Mouse (Mus musculus): ENCODE data around the gene Ercc8.

Gene Ercc8

DNA sequence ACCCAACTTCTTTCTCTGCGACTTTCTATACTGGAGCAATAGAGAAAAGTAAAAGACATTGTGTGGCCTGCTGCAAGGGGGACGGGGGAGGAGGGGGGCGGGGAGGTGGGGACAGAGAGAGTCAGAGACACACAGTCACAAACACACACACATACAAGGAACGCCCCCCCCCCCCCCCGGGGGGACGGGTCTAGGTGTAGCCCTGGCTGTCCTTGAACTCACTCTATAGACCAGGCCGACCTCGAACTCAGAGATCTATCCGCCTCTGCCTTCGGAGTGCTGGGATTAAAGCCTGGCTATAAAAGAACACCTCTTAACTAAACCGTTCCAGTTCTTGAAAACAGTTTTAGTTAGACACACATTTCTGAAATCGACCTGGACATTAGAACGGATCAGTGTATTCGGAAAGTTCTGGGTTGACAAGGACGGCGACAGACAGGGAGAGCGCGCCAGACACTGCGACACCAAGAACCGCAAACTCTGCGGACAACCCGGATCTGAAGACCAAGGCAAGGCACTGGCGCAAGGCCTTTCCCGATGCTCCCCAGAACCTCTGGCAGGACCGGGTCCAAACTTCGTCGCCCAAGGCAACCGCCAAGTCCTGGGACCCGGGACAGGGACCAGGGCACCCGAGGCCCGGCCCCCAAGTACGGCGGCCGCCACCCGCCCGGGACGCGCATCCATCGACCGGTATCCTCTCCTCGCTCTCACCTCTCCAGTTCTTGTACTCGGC lies 633 bp upstream of the Ercc8 start:
- DNase-seq (ENCODE audit: low spot score in 2 of 2), result no peak

DNA sequence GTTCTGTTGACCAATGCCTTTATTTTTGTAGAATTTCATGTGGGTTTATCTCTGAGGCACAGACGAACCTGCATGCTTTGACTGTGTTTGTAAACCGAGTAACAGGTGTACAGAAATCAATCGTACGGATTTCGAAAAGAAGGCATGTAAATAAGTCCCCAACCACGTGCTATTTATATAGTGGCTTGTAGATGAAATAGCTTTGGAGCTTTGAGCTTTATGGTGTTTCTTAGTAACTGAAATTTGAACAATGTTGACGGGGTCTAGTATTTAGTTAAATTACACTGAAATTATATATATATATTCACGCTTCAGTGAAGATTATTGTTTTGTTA lies 677 bp downstream of the Ercc8 start:
- DNase-seq (ENCODE audit: low spot score in 2 of 2), result no peak

DNA sequence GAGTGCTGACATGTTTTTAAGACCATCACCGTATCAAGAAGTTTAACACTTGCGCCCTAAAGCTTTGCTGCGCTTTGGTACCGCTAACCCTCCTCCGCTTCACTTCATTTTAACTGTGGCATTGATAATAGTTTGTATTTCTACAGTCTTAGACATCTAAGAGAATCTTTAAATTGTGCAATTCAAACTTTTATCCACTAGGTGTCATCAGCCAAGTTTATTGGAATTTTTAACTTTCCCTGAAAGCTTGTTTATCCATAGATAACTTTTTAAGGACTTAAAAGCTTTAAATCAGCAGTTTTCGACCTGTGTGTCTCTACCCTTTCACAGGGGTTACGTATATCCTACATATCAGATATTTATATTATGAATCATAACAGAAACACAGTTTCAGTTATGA lies 1.4 kb downstream of the Ercc8 start:
- no peak for DNase-seq (ENCODE audit: low spot score in 2 of 2)

DNA sequence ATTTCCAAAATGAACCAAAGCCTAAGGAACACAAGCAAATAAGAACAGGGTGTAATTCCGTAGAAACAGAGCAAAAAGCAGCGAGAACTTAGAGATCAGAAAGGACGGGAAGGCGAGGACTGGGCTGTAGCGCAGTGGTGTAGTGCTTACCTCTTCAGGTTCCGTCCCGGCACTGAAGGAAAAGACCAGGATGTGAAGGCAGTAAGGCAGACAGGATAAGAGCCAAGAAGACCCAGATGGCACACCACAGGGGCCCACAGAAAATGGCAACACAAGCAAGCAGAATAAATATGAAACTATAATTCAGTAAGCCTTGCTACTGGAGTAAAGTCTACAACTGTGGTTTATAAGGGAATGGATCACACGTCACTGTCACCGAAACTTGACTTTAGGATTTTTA lies 5.4 kb downstream of the Ercc8 start:
- no peak for DNase-seq (ENCODE audit: low spot score in 2 of 2)

DNA sequence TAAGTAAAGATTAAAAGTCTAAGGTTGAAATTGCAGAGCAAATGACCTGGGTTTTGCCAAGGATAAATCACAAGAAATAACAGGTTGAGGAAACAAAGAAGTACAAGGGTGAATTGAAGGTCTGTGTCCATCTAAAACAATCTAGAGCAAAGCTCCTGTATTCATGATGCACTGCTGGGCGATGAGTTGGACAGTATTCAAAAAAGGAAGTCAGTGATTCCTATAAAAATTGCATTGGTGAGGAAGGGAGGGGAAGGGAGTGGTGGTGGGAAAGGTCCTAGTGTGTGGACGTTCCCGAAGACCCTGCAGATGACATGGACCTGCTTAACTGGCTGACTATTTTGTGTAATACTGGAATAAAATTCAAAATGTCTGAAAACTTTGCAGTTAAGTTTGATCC lies 6.1 kb downstream of the Ercc8 start:
- DNase-seq (ENCODE audit: low spot score in 2 of 2), result no peak

DNA sequence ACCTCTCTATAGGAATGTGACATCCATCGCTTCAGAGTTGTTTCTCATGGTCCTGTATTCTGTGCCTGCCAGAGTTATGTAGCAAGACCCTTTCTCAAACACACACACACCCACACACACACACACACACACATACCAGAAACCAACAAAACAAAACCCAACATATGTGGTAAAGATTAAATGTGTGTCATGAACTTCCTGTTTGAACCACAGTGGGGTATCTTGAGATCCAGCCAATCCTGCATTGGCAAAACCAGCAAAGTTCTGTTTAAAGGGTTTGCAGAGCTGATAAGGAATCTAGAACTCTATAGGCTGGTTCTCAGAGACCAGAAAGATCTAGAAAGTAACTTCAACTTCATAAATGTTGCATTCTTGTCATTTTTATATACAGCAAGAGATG lies 11.5 kb downstream of the Ercc8 start:
- no peak for DNase-seq (ENCODE audit: low spot score in 2 of 2)

DNA sequence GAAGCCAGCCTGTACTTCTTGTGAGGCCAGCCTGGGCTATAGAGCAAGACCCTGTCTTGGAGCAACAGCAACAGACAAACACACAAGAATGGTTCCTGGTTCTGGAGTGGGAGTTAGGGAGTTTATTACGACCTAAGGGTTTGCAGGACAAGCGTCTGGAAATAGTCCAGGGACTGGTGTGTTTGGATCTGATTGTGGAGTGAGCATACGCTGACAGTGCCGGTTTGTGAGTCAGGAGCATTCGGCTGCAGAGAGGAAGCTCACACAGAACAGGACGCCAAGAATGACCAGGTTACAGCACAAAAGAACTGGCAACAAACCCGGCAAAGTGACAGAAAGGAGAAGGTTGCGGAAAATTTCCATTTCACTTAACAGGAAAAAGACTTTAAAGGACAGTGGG lies 12.0 kb downstream of the Ercc8 start:
- no peak for DNase-seq (ENCODE audit: low spot score in 2 of 2)

DNA sequence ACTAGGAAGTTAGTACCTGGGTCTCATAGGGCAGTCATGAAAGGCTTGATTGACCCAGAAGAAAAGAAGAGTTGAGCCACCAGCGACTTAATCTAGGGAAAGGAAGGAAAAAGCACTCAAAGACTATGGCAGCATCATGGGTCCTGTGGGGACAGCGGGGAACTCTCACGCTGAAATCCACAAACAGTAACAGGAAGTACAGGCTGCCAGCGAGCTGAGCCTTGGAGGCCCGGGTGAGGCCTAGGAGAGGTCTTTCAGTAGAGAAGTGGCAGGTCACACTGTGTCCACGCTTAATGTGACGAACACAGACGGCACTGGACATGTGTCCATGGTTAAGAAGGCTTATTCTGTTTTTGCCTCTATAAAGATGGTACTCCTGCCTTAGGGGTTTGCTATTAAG lies 21.1 kb downstream of the Ercc8 start:
- no peak for DNase-seq (ENCODE audit: low spot score in 2 of 2)

DNA sequence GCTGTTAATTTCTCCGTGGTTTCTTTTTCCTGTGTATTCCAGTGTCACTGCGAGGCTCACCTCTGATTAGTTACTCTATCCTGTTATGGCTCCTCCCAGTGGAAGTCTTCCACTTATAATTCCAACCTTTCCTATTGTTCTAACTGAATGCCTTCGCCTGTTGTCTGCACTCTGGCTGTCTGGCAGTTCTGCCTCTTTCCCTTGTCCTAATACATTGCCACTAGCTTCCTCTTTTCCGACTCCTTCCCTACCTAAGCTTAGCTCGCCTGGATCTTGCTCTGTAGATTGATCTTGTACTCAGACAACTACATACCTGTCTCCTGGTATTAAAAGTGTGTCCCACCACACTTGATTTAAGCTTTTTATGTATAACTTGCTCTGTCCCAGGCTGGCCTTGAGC lies 22.3 kb downstream of the Ercc8 start:
- DNase-seq (ENCODE audit: low spot score in 2 of 2), result no peak

DNA sequence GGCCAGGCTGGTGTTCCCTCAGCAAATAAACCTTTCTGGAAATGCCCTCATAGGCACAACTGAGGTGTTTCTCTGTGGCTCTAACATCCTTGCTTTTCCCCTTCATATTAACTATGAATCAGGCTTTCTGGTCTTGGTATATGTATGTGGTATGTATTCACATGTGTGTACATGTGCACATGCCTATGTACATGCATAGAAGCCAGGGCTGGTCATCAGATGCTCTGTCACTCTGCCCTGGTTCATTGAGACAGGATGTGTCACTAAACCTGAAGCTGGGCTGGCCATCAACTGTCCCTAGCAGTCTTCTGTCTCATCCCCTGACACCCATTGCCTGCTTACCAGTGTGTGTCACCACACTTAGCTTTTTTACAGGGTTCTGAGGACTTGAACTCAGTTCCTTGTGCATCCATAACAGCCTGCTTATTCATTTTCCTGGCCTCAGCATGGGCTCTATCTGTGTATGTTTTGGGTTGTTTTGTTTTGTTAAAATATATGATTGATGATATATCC lies 26.3 kb downstream of the Ercc8 start:
- DNase-seq (ENCODE audit: low spot score in 2 of 2), result no peak

DNA sequence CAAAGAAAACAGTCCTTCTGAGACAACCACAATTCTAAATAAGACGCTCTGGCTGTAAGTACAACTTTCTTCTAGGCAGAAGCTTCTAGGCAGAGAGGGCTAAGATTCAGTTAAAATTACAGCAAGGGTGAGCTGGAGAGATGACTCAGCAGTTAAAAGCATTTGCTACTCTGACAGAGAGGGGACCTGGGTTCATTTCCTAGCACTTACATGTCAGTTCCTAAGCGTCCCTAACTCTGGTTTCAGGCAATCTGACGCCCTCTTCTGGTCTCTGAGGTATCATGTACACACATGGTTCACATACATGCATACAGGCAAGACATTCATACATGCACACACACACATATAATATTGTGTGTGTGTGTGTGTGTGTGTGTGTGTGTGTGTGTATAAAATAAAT lies 27.0 kb downstream of the Ercc8 start:
- DNase-seq (ENCODE audit: low spot score in 2 of 2), result no peak

DNA sequence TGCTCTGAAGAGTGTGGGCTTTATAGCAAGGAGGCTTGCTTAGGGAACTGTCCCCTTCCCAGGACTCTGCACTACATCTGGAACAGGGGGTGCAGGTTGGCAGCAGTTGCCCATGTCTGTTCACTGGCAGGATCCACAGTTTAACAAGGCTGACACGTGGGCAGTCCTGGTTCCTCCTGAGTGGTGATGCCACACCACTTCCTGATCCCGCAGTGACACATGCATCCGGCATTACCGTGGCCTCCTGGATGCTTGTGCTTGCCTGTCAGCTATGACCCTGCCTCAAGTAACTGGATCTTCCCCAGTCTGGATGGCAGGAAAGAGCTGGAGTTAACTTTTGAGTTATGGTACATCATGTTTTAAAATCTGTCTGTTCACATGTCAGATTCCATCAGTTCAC lies 29.5 kb downstream of the Ercc8 start:
- no peak for DNase-seq (ENCODE audit: low spot score in 2 of 2)

DNA sequence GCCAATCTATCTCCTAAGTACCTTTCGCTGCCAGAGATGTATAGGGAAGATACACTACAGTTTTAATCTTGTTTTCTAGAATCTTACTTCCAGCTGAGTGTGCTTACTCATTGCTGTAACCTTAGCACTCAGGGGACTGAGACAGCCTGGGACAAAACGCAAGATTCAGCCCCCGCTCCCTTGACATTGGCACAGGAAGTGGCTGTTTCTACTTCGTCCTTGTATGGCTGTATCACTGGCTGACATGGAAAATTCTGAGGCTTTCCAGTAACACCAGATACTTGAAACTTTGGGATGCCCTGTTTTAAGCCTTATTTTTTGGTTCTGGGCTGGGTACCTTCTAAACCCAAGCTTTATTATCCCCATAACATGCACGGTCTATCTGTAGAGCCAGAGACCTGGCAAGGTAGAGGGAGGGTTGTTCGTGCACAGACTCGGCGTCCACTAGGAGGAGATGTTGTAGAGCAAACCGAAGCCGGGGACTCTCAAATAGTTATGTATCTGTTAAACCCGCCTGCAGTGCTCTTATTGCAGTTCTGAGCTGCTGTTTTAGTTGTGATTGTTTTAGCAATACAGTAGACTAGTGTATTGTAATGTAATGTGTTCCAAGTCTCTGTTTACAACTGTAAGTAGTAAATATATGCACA lies 32.7 kb downstream of the Ercc8 start:
- DNase-seq (ENCODE audit: low spot score in 2 of 2), result peak; percentile 17 to 52

DNA sequence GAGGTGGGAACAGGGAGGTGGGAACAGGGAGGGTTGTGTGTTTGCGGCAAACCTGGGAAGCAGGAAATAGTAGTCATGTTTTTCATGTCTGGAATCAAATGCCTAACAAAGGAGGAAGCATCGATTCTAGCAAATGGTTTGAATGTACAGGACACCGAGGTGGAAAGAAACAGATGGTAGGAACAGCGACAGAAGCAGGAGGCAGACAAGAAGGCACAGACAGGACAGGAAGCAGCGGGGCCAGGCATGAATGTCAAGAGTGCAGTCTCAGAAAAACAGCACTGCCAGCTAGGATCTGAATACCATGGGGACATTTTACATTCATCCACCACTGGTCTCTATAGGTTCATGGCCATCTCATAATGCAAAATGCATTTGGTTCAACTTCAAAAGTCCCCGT lies 36.9 kb downstream of the Ercc8 start:
- no peak for DNase-seq (ENCODE audit: low spot score in 2 of 2)

DNA sequence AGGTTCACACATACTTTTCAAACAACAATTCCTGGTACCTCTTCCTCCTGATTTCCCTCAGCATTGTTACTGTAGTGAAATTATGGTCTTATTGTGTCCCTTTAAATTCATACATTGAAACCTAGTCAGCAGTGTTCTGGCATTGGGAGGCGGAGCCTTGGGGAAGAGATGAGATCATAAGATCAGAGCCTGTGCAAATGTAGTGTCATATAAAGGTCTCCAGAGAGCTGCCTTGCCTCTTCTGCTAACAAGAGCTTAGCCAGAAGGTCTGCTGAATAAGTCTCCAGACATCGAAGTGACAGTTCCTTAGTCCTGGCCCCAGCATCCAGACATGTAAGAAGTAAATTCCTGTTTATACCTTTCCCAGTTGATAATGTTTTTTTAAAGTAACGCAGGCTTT lies 46.3 kb downstream of the Ercc8 start:
- DNase-seq (ENCODE audit: low spot score in 2 of 2), result no peak

DNA sequence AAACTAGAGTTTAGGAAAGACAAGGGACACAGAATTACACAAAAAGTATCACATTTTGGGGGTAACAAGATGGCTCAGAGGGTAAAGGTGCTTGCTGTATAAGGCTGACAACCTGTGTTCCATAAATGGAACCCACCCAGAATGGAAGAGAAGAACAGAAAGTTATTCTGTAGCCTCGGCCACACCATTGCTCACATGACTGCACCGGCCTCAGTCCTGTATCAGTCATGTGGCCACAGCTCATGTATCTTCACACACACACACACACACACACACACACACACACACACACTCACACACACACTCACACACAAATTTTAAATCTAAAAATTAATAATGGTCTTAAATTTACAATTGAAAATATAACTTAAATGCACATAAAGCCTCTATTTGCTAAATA lies 48.9 kb downstream of the Ercc8 start:
- DNase-seq (ENCODE audit: low spot score in 2 of 2), result no peak

DNA sequence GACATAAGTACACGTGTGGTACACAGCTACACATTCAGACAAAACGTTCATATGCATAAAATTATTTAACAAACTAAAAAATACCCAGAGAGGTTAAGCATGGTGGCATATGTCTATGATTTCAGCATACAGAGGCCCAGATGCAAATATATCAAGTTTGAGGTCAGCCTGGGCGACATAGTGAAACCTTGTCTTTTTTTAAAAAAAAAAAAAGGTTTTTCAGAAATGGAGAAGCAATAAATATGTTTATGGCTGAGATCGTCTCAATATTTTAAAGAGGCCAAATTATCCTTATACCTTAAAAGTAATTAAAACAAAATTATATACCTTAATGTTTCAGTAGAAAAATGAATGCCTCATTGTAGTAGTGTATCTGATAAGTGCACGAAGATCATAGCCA lies 49.6 kb downstream of the Ercc8 start:
- no peak for DNase-seq (ENCODE audit: low spot score in 2 of 2)

DNA sequence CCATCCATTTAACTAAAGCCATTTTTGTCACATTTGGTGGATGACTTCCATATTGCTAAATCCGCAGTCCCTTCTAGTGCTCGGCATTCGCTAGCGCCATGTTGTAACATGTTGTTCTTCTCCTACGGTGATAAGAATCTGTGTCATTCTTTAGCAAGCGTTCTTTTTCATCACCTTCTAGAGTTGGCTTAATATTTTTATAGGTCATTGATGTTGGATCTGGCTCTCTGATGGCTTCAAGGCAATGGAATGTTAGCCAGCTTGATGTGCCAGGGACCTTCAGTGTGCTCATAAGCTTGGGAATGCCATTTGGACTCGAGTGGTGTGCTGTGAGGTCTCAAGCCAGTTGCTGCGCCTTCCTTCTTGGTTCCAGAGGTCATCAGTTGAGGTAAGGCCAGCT lies 52.4 kb downstream of the Ercc8 start:
- DNase-seq (ENCODE audit: low spot score in 2 of 2), result no peak

DNA sequence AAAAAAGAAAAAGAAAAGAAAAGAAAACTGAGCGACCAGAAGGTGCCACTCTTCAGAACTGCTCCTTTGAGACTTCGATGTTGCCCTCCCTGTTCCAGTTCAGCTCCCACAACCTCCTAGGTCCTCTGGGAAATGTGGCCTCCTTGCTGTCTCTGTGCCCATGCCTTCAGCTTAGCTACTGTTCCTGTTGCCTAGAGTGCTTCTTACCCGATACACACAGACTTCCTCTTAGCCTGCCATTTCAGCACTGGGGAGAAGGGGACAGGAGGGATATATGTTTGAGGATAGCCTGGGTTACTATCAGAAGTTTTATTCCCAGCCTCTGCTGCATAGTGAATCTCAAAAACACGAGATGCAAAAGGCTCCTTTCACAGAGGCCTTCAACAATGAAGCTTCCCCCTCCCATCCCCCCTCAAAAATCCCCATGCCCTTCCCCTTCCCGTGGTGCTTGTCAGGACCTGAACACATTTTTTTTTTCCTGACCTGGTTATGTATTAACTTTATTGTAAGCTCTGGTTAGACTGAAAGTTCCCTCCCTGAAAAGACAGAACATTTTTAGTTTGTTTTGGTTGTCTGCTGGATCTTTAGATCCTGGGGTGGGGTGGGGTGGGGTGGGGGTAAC lies 54.0 kb downstream of the Ercc8 start:
- no peak for DNase-seq (ENCODE audit: low spot score in 2 of 2)

DNA sequence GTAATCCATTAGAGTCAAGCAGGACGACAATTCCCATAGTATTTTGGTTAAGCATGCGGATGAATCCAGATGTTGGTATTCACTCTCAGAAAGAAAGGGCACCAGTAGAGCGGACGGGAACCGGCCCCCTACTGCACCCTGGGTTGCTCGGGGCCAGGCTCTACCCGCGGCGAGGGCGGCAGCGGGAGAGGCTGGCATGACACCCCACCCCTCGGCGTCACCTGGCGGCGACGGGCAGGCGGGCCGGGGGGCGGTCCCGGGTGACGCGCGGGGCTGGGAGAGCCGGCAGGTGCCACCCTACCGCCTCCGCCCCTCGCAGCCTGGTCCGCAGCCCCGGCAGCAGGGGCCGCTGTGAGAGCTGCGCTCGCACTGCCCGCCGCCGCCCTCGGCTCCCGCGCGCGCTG lies 55.6 kb downstream of the Ercc8 start, which contains the start of gene Elovl7:
Gene Elovl7 (plus strand): TSS at position 324 of the 404 bp plus-strand sequence.
- DNase-seq (ENCODE audit: low spot score in 2 of 2), result peak; percentile 23 to 50

DNA sequence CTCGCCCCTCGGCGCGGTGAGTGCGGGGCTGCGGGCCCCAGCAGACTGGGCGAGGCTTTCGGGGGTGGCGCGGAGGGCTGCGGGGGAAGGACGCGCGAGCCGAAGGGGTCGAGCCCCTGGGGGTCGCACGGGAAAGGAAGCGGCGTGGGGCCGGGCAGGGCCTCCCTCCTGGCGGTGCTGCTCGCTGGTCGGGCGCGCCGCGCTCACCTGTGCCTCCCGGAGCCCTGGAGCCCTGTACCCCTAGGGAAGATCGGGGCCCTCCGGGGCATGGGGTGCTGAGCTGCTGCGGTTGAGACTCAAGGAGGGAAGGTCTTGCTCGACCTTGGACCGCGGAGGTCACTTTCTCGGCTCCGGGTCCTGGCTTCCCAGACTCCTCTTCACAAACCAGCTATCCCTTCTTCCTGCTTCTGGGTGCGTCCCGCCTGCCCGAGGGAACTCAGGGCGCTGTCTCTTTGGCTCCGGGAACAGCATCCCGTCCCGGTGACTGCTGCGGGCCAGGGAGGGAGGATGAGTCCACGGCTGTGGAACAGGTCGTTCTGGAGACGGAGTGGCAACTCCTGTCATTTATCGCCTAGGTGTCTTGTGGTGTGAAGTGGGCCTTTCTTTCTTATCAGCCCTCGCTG lies 56.1 kb downstream of the Ercc8 start:
- DNase-seq (ENCODE audit: low spot score in 2 of 2), result peak in 1 of 2 experiments; percentile 14

DNA sequence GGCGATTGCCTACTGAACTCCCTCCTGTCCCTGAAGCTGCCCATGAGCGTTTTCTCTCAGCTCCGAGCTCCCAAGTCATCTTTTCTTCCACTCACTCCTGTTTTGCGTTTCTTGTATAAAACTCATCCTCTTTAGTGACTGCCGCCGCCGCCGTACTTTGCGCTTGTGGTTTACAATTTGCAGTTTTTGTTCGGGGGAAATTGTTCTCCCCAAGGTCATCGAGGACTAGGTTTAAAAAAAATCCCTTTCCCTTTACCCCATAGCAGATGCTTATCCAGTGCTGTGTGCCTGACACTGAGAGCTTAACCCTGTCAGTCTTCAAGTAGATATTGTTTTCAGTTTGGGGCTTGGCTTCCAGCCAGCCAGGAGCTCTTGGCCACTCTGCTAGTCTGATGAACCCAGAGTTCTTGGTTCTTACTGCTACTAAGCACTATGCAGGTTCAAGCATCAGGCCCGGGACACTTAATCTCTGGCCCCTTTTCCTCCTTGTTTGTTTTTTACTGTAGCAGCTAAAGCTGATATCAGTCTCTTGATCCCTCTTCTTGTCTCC lies 56.8 kb downstream of the Ercc8 start:
- DNase-seq (ENCODE audit: low spot score in 2 of 2), result peak in 1 of 2 experiments; percentile 5
